Mouse (Mus musculus) embryonic facial prominence, embryonic 15.5 days (tissue): ENCODE data around the gene Leng8. TPM values are rescaled to one million over a fixed set of nuclear protein-coding genes. Genes with fewer than 3 reads are reported as not detected.
A peak's percentile ranks its signal among the peaks of the same experiment; 100 is the strongest.

Experiments used
- ATAC-seq: fragments of 200-750 bp; cut with Nextera tagmentation; 2 replicates; pipeline ENCODE4 v1.8.0; 2017; ENCODE audit warnings: low read depth, moderate TSS enrichment; ENCODE audit not compliant: insufficient number of reproducible peaks, low FRiP score, low TSS enrichment
- H3K27ac ChIP-seq: fragments of 300-500 bp; sonication (generic); replicated peaks from 2 replicates; pipeline ENCODE4 v1.5.1; 2015; ENCODE audit warnings: mild to moderate bottlenecking, inconsistent platforms
- H3K27me3 ChIP-seq: fragments of 300-500 bp; sonication (generic); 2 replicates; pipeline ENCODE4 v1.6.1; 2015; ENCODE audit warnings: inconsistent platforms
- H3K36me3 ChIP-seq: fragments of 300-500 bp; sonication (generic); 2 replicates; pipeline ENCODE4 v1.6.1; 2015; ENCODE audit warnings: mild to moderate bottlenecking, inconsistent platforms
- H3K4me1 ChIP-seq: fragments of 300-500 bp; sonication (generic); 2 replicates; pipeline ENCODE4 v1.6.1; 2015; ENCODE audit warnings: inconsistent platforms
- H3K4me2 ChIP-seq: fragments of 300-500 bp; sonication (generic); replicated peaks from 2 replicates; pipeline ENCODE4 v1.6.1; 2015; ENCODE audit warnings: mild to moderate bottlenecking, inconsistent platforms
- H3K4me3 ChIP-seq: fragments of 300-500 bp; sonication (generic); replicated peaks from 2 replicates; pipeline ENCODE4 v1.5.1; 2015; ENCODE audit warnings: mild to moderate bottlenecking, inconsistent platforms
- H3K9ac ChIP-seq: fragments of 300-500 bp; sonication (generic); 2 replicates; pipeline ENCODE4 v1.6.1; 2015; ENCODE audit warnings: inconsistent platforms
- H3K9me3 ChIP-seq: fragments of 300-500 bp; sonication (generic); replicated peaks from 2 replicates; pipeline ENCODE4 v1.6.1; 2016; ENCODE audit warnings: inconsistent platforms
- WGBS: fragments of 180-500 bp; shearing (Covaris S2); methylation state at CpG from one replicate; pipeline ENCODE4 v1.1.7; 2015; 5-methylcytosine and 5-hydroxymethylcytosine counted together
- polyA plus RNA-seq: library from polyadenylated mRNA; unstranded; fragments of >200 nt; fragmentation: Nextera tagmentation; extraction: Ambion mirVana; gene quantifications from 2 replicates; pipeline ENCODE4 v1.2.1, GENCODE M21; 2015

Gene Leng8
- polyA plus RNA-seq, 1 experiment from 2014 or later, result 82.2 TPM

GRCm38 (mm10) chr7:4141648-4142325 is 4.9 kb downstream of the Leng8 start:
- H3K36me3 ChIP-seq, result peaks cover 83% of the 10 kb centered on the region
- no peak for ATAC-seq
- peaks cover 14% of the 10 kb centered on the region for H3K4me1 ChIP-seq
- H3K9ac ChIP-seq, result no peak overlapping the region
- H3K4me2 ChIP-seq, result no peak overlapping the region
- H3K27ac ChIP-seq, result no peak overlapping the region
- H3K27me3 ChIP-seq, result no peaks in the 10 kb centered on the region
- no peak overlapping the region for H3K4me3 ChIP-seq
- 91% methylated on average over 6 of the region's 6 CpGs for WGBS
- no peaks in the 10 kb centered on the region for H3K9me3 ChIP-seq

- Histone ChIP-seq H3K4me2 (no peak overlapping the region), H3K36me3 (peaks cover 90% of the 10 kb centered on the region), H3K4me3 (no peak overlapping the region), H3K9ac (no peak overlapping the region), H3K27me3 (no peaks in the 10 kb centered on the region), H3K27ac (no peak overlapping the region), H3K9me3 (no peaks in the 10 kb centered on the region), H3K4me1 (peaks cover 21% of the 10 kb centered on the region)
- 95% methylated on average over 10 of the region's 10 CpGs for WGBS
- no peak for ATAC-seq
Measured at GRCm38 (mm10) chr7:4142796-4143445, 6.1 kb downstream of the Leng8 start.

DNA sequence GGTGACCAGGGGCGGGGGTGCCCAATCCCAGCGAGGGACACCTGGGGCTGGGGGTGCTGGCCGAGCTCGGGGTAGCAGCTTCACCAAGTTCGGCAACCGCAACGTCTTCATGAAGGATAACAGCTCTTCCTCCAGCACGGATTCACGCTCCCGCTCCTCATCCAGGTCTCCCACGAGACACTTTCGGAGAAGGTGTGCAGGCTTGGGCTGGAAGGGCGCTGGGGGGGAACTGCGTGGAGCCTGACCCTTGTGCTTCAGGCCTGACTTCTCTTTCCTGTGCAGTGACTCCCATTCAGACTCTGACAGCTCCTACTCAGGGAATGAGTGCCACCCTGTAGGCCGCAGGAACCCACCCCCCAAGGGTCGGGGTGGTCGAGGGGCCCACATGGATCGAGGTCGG is 6.7 kb downstream of the Leng8 start:
- Histone ChIP-seq H3K9ac (no peak overlapping the region), H3K36me3 (peaks cover 90% of the 10 kb centered on the region), H3K27ac (no peak overlapping the region), H3K9me3 (no peaks in the 10 kb centered on the region), H3K4me1 (peaks cover 21% of the 10 kb centered on the region), H3K4me3 (no peak overlapping the region), H3K4me2 (no peak overlapping the region), H3K27me3 (no peaks in the 10 kb centered on the region)
- 96% methylated on average over 19 of the region's 19 CpGs for WGBS
- no peak for ATAC-seq

DNA sequence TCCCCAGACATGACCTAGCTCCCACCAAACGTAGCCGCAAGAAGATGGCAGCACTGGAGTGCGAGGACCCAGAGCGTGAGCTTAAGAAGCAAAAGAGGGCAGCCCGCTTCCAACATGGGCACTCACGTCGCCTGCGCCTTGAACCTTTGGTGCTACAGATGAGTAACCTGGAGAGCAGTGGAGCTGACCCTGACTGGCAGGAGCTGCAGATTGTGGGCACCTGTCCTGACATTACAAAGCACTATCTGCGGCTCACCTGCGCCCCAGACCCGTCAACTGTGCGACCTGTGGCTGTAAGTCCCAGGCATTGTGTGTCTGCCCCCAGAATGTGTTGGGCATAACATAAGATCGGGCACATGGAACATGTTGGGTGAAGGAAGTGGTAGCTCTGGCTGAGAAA is 7.2 kb downstream of the Leng8 start:
- peaks cover 84% of the 10 kb centered on the region for H3K36me3 ChIP-seq
- H3K4me3 ChIP-seq, result no peak overlapping the region
- no peaks in the 10 kb centered on the region for H3K9me3 ChIP-seq
- no peak for ATAC-seq
- H3K9ac ChIP-seq, result no peak overlapping the region
- 96% methylated on average over 13 of the region's 13 CpGs for WGBS
- H3K27me3 ChIP-seq, result no peaks in the 10 kb centered on the region
- H3K4me2 ChIP-seq, result no peak overlapping the region
- no peak overlapping the region for H3K27ac ChIP-seq
- H3K4me1 ChIP-seq, result peaks cover 24% of the 10 kb centered on the region

DNA sequence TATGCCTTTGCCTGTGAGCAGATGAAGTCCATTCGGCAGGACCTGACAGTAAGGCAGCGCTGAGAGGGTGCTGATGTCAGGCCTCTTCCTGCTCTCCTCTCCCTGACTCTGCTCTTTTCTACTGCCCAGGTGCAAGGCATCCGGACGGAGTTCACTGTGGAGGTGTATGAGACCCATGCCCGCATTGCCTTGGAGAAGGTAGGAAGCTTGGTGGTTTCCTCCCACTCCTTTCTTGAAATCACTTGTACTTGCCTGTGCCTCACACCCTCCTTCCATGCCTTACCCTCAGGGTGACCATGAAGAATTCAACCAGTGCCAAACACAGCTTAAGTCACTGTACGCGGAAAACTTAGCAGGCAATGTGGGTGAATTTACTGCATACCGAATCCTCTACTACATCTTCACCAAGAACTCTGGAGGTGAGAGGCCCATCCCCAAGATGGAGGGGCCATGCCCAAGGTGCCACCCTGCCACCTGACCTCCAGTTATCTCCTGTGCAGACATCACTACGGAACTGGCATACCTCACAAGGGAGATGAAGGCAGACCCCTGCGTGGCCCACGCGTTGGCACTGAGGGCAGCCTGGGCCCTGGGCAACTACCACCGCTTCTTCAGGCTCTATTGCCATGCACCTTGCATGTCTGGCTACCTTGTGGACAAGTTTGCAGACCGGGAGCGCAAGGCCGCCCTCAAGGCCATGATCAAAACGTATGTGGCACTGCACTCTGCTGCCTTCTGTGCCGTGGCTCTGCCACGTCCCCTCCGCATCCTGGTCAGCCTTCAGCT is 8.1 kb downstream of the Leng8 start:
- Histone ChIP-seq H3K9ac (no peak overlapping the region), H3K4me3 (no peak overlapping the region), H3K27ac (no peak overlapping the region), H3K36me3 (peaks cover 75% of the 10 kb centered on the region), H3K4me1 (peaks cover 26% of the 10 kb centered on the region), H3K27me3 (no peaks in the 10 kb centered on the region), H3K4me2 (no peak overlapping the region), H3K9me3 (no peaks in the 10 kb centered on the region)
- 93% methylated on average over 20 of the region's 20 CpGs for WGBS
- no peak for ATAC-seq

DNA sequence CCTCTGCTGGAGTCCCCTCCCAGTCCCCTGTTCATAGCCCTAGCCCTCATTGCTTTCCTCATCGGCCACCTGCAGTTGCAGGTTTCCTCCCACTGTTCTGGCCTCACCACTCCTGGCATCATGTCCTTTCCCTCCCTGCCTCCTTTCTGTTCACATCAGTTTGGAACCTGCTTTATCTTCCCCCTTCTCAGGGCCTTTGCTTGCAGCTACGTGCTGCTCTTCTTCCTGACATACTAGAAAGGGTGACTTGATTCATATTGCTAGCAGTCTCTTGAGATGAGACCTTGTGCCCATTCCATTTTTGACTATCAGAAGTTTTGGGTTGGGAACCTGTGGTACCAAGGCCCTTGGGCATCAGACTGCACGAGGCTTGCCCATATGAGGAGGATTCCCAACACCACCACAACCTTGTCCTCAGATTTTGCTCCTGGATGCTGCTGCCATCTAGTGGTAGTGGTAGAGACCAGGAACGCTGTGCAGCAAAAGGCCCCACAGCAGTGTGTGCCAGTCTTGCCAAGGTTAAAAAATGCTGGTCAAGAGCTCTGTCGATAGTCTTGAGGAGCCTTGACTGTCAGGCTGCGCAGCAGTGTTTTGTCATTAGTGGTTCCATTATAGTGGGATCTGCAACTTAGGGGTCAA is 8.8 kb downstream of the Leng8 start:
- Histone ChIP-seq H3K4me2 (no peak overlapping the region), H3K9me3 (no peaks in the 10 kb centered on the region), H3K4me3 (no peak overlapping the region), H3K4me1 (peaks cover 33% of the 10 kb centered on the region), H3K27me3 (no peaks in the 10 kb centered on the region), H3K36me3 (peaks cover 68% of the 10 kb centered on the region), H3K27ac (no peak overlapping the region), H3K9ac (no peak overlapping the region)
- WGBS, result 65% methylated on average over 6 of the region's 6 CpGs
- no peak for ATAC-seq

DNA sequence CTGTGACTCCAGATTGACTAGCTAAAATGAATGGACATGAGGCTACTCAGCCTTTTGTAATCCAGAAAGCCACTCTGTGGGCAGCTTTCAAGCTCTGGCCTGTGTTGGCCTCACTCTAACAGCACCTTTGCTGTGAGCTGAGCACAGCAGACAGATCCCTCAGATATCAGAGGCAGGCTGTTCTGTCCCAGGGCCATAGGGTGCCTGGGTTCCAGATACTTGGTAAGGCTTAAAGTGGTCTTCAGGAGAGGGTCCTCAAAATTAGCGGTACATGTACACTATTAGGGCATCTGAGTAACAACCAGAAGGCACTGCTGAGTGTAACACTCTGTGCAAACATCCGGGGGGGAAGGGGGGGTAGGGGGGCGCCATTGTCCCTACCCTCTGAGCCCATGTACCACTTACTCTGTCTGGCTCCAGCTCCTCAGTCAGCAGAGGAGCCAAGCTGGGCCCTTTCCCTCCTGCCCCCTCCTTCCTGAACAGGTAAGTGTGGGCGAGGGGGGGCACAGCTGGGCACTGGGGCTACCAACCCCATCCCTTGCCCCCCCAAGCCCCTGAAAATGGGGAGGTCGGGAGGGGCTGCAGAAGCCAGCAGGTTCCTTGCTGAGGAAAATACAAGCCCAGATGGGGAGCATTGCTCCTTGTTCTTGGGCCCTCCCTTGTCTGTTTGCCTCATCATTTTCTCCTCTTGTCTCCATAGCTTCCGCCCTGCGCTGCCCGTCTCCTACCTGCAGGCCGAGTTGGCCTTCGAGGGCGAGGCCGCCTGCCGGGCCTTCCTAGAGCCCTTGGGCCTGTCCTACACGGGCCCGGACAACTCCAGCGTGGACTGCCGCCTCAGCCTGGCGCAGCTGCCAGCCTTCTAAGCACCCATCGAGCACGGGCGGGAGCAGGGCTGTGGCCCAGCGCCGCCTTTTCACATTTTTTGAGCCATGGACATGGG is 9.7 kb downstream of the Leng8 start:
- H3K27ac ChIP-seq, result no peak overlapping the region

GRCm38 (mm10) chr7:4147371-4147770 is 10.5 kb downstream of the Leng8 start:
- Histone ChIP-seq H3K36me3 (peaks cover 51% of the 10 kb centered on the region), H3K4me1 (peaks cover 41% of the 10 kb centered on the region), H3K9me3 (no peaks in the 10 kb centered on the region), H3K4me2 (no peak overlapping the region), H3K9ac (no peak overlapping the region), H3K4me3 (no peak overlapping the region), H3K27ac (no peak overlapping the region), H3K27me3 (no peaks in the 10 kb centered on the region)
- no peak for ATAC-seq
- WGBS, result 78% methylated on average over 20 of the region's 20 CpGs

More for the DNA sequence above, 9.7 kb downstream of the Leng8 start:
- Histone ChIP-seq H3K36me3 (peaks cover 60% of the 10 kb centered on the region), H3K9ac (no peak overlapping the region), H3K4me3 (no peak overlapping the region), H3K4me1 (peaks cover 40% of the 10 kb centered on the region), H3K9me3 (no peaks in the 10 kb centered on the region), H3K27me3 (no peaks in the 10 kb centered on the region), H3K4me2 (no peak overlapping the region)
- ATAC-seq, result no peak
- 87% methylated on average over 23 of the region's 23 CpGs for WGBS

GRCm38 (mm10) chr7:4147836-4148235 is 11.0 kb downstream of the Leng8 start:
- Histone ChIP-seq H3K27me3 (no peaks in the 10 kb centered on the region), H3K4me3 (no peak overlapping the region), H3K36me3 (peaks cover 47% of the 10 kb centered on the region), H3K4me2 (peak overlapping the region; percentile 85), H3K9ac (no peak overlapping the region), H3K27ac (peak overlapping the region; percentile 95), H3K4me1 (peaks cover 41% of the 10 kb centered on the region), H3K9me3 (no peaks in the 10 kb centered on the region)
- no peak for ATAC-seq
- 69% methylated on average over 4 of the region's 4 CpGs for WGBS

- ATAC-seq, result peak; percentile 8
- WGBS, result 28% methylated on average over 18 of the region's 18 CpGs
- Histone ChIP-seq H3K27me3 (no peaks in the 10 kb centered on the region), H3K9me3 (no peaks in the 10 kb centered on the region), H3K36me3 (peaks cover 39% of the 10 kb centered on the region), H3K4me2 (peak overlapping the region; percentile 85), H3K27ac (peak overlapping the region; percentile 95), H3K4me3 (peak overlapping the region; percentile 62), H3K9ac (peak overlapping the region; percentile 79), H3K4me1 (peaks cover 41% of the 10 kb centered on the region)
Measured at GRCm38 (mm10) chr7:4148341-4149208, 11.7 kb downstream of the Leng8 start.
